Mouse (Mus musculus) gastrocnemius, adult 8-10 months (tissue): ENCODE data around the gene Myo15b. TPM values are rescaled to one million over a fixed set of nuclear protein-coding genes. Genes with fewer than 3 reads are reported as not detected.
"Not testable (repeated sequence)": the region's sequence is repeated elsewhere in the genome, so short reads cannot be mapped to it uniquely, and the experiment has no call there.

ENCODE experiments used
- DNase-seq, 2 experiments: peaks; one replicate each; pipeline ENCODE4 v3.0.0; 2022; ENCODE audit warnings: low spot score in 2 of 2
- total RNA-seq, 4 experiments: library from RNA; stranded (reverse); gene quantifications; 2 replicates each; pipeline ENCODE4 v1.2.4; 2022

The Myo15b gene
- total RNA-seq, 4 experiments from 2014 or later: not detected

DNA sequence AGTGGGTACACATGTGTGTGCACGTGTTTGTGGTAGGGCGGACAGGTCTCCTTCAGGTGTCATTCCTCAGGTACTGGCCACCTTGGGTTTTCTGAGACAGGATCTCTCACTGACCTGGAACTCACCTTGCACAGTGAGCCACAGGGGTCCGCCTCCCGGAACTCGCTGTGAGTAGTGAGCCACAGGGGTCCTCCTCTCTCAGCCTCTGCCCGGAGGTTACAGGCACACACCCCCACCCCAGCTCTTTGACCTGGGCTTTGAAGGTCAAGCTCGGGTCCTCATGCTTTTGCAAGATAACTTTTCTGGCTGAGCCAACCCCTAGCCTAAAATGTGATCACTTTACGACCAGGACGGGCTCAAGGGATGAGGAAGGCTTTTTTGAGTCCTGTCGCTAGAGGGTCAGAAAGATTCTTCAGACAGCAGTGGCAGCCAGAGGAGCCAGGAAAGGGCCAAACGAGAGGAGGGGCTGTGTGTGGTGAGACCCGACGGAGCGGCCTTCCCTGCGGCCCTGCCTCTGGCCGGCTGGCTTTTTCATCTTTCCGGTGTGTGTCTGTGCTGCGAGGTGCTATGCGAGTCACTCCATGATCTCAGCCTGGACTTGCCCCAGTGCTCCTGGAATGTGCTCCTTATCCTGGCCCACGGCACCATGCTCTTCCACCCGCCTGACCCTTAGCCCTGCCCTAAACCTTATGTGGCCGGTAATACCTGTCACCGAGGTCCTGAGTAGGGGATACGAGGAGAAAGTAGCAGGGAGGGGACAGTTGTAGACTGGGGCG is 27.5 kb upstream of the Myo15b start:
- DNase-seq: no peak

- DNase-seq: no peak
Measured at GRCm38 (mm10) chr11:115831518-115831917, 26.7 kb upstream of the Myo15b start.

- no peak for DNase-seq
Measured at GRCm38 (mm10) chr11:115832064-115832463, 26.1 kb upstream of the Myo15b start.

DNA sequence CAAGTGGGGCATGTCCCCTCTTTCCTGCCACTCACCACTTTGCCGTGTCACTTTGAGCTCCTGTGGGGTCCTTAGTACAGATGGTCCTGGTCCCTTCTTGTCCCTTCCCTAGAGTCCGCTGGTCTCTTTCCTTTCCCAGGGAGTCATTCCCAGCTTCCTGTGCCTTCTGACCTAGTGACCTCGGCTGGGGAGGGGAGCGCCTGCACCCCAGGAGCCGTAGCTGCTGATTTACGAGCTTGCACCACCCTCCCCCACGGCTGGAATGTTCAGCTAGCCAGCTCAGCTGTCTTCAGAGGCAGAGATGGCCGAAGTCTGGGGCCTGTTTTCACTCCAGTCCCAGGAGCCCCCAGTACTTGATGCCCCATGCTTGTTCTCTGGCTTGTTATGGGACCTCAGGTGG is 25.7 kb upstream of the Myo15b start:
- DNase-seq: peak; percentile 33 to 49

DNA sequence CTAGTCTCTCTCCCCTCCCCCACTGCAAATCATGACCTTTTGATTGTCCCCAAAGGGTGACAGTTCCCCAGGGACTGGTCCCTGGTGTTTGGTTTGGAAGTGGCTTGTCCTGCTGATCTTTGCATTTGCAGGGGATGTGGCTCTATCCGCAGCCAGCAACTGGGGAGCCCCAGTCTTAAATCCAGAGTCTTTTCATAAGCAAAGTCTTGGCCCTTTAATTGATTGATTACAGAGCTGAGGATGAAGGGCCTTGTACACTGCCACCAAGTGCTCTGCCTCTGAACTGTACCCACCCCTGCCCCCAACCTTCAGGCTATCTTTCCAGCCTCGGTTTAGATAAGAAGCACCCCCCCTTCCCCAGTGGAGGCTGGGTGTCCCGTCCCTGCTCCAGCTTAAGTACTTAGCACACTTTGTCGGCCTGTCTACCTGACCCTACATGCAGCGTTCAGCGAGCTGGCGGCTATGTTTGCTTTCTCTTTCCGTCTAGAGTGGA is 25.1 kb upstream of the Myo15b start:
- no peak for DNase-seq

- no peak for DNase-seq
Measured at GRCm38 (mm10) chr11:115834033-115834432, 24.2 kb upstream of the Myo15b start.

DNA sequence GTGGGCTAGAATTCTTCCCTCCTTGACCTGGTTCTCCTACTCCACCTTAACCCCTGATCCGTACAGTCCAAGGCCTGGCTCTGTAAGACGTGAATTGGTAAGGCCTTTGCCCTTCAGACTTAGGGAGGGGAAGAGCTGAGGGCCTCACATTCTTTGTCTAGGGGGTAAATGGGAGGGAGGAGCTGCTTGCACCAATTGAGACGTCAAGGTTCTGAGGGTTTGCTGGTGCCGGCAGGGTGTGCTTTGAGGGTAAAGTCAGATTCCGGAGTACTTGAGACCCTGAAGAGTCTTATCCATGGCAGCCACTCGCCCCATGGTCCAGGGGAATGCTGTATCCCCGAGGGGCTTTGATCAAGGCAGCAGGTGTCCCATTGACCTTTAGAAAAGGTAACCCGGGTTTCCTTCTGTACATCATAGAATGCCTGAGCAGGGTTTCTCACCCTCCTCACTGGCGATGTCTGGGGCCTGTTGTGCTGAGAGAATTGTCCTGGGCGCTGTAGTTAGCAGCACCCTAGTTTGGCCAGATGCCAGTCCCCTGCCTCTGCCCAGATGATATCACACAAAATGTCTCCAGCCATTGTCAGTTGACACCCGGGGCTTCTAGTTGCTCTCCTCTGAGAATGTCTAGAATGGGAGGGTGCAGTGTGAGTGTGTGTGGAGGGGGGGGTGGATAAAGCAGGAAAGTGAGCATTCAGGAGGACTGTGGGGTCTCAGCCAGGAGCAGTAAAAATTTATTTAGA is 21.4 kb upstream of the Myo15b start:
- no peak for DNase-seq

GRCm38 (mm10) chr11:115837606-115838345 is 20.4 kb upstream of the Myo15b start:
- DNase-seq: no peak

DNA sequence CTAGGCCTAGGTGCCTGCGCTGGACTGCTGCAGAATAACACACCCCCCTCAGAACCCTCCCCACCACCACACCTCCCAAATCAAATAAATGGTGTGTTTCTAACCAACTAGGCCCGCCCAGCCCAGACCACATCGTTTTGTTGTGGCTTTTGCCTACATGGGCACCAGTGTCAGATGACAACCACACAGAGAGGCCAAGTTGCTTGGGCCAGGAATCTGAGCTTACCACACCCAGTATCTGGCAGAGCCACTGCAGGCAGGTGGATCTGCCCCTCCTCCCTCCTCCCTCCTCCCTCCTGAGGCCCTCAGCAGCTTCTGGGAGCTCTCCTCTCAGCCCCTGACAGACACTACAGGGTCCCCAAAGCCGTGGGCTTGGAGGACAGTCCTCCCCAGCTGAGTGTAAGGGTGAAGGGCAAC is 19.3 kb upstream of the Myo15b start:
- peak; percentile 48 to 66 for DNase-seq

DNA sequence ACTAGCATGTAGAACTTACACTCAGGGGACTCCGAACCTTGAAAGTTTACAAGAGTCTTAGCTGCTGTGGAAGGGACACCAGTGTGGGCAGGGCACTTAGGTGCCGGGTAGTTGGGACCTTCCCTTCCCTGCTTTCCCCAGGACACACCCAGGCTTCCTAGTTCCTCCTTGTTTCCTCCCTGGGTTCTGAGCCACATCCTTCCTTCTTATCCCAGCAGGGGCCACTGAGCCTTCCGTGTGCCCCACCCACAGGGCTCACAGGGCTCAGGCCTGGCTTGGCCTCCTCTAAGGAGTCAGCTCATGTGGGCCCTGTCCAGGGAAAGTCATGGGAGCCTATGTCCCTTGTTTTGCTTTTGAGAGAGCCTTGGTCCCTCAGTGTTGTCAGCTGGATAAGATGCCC is 18.5 kb upstream of the Myo15b start:
- DNase-seq: no peak

DNA sequence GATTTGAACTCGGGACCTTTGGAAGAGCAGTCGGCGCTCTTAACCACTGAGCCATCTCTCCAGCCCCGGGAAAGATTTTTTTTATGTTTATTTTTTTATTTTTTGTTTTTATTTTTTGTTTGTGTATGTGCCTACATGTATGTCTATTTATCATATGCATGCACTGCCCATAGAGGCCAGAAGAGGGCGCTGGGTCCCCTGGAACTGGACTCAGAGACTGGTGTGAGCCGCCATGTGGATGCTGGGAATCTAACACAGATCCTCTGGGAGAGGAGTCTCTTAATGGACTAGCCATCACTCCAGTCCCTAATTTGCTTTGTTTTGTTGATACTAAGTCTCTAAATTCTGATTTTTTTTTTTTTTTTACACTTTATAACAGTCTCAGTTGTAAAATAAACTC is 17.2 kb upstream of the Myo15b start:
- DNase-seq: no peak

- DNase-seq: no peak
Measured at GRCm38 (mm10) chr11:115841961-115842550, 16.1 kb upstream of the Myo15b start.

GRCm38 (mm10) chr11:115843141-115843890 is 14.9 kb upstream of the Myo15b start:
- DNase-seq: no peak

DNA sequence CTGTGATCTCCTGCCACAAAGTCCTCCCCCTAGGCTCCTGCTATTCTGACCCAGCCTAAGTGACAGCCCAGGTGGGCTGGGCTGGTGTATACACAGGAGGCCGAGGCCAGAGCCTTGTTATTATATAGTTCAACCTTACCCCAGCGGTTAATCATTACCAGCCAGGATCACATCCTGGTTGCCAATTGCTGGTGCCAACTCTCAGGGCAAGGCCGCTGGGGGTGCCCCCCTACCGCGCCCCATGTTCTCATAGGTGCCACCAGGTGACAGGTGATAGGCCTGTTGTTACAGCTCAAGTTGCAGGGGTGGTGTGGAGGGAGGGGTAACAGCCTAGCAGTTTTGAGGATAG is 14.3 kb upstream of the Myo15b start:
- no peak for DNase-seq

DNA sequence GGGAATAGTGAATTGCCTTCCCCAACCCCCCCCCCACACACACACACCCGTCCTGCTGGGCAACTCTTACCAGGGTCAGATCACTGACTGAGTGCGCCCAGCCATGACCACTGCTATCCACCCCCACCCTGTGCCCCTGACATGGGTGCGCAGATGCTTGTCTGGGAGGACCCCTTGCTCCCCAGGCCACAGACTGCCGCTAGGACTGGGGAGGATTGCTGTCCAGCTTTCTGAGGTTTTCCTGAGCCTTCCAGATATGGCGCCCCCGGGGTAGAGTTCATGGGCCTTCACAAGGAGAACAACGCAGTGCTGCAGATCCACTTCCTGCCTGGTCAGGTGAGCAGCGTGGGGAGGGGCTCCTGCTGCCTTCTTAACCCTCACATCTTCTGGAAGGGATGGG is 14.0 kb upstream of the Myo15b start:
- no peak for DNase-seq

DNA sequence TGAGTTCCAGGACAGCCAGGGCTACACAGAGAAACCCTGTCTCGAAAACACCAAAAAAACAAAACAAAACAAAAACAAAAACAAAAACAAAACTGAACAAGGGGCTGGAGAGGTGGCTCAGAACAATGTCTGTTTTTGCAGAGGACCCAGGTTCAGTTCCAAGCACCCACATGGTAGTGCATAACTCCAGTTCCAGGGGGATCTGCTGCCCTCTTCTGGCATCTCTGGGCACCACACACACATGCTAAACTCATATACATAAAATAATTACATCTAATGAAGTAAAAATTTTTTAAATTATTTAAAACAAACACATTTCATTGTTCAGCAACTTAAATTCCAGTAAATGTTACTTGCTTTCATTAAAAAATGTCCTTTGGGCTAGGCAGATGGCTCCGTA is 12.4 kb upstream of the Myo15b start:
- DNase-seq: no peak

DNA sequence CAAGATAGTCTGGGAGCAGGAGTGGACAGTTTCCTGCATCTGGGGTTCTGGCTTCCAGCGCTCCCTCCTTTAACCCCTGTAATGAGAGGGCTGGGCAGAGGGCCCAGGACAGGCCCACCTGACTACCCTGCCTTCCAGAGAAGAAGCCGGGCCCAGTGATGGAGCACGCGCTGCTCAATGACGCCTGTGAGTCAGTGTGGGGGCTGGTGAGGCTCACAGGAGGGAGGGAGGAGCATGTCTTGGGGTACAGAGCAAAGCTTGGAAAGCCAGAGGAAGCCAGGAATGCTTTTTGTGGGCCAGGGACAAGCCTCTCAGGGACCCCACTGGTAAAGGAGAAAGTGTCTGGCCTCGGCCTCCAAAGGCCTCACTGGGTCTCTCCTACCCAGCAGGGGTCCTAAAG is 3.5 kb upstream of the Myo15b start:
- DNase-seq: no peak

- not testable (repeated sequence) for DNase-seq
Measured at GRCm38 (mm10) chr11:115857146-115857545, 1.1 kb upstream of the Myo15b start.

GRCm38 (mm10) chr11:115857936-115858335 is 270 bp upstream of the Myo15b start:
- no peak for DNase-seq

GRCm38 (mm10) chr11:115859143-115859945 is 1.1 kb downstream of the Myo15b start:
- DNase-seq: peak; percentile 83 to 84
